Mouse (Mus musculus) layer of hippocampus, adult 8-10 months (tissue): ENCODE results near the gene Zfp710. TPM values are rescaled to one million over a fixed set of nuclear protein-coding genes. Genes with fewer than 3 reads are reported as not detected.
"Not testable (repeated sequence)": the region's sequence is repeated elsewhere in the genome, so short reads cannot be mapped to it uniquely, and the experiment has no call there.

Source experiments
- DNase-seq, 2 experiments: peaks; one replicate each; pipeline ENCODE4 v3.0.0; 2022; ENCODE audit warnings: low spot score in 2 of 2
- total RNA-seq, 4 experiments: library from RNA; stranded (reverse); gene quantifications; 2 replicates each; pipeline ENCODE4 v1.2.4; 2022

Zfp710 gene
- total RNA-seq, 4 experiments from 2014 or later: 24.3 to 30.2 (median 26.0) TPM

- DNase-seq: peak in 1 of 2 experiments; percentile 34
Observed at GRCm38 (mm10) chr7:80026118-80026989, 1.7 kb downstream of the Zfp710 start.

DNA sequence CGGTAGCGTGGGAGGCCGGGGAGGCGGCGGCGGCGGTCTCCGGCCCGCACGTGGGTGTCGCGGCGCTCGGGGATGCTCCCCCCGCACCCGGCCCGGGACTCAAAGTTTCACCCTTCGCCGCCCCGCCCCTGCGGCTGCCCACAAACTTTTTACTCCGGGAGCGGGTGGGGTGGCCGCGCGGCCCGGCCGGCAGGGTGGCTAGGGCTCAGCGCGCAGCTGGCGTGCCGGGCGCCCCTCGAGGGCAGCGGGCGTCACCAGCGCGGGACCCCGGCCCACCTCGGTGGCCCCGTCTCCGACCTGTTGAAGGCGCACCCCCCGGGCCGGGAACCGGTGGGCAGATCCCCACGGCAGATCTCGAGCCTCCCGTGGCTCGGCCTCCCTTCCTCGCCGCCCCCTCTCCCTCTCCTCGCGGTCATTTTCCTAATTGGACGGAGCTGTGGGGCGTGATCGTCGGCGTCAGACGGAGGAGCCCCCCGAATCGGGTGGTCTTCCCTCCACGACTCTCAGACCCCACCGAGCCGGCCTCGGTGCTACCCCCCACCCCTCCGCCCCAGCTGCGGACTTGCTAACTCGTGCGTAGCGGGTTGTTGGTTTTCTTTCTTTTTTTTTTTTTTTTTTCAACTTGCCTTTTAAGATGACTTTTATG is 2.5 kb downstream of the Zfp710 start:
- DNase-seq: peak in 1 of 2 experiments; percentile 34

GRCm38 (mm10) chr7:80027636-80028417 is 3.2 kb downstream of the Zfp710 start:
- no peak for DNase-seq

GRCm38 (mm10) chr7:80028418-80028720 is 3.8 kb downstream of the Zfp710 start:
- DNase-seq: peak in 1 of 2 experiments; percentile 15

DNA sequence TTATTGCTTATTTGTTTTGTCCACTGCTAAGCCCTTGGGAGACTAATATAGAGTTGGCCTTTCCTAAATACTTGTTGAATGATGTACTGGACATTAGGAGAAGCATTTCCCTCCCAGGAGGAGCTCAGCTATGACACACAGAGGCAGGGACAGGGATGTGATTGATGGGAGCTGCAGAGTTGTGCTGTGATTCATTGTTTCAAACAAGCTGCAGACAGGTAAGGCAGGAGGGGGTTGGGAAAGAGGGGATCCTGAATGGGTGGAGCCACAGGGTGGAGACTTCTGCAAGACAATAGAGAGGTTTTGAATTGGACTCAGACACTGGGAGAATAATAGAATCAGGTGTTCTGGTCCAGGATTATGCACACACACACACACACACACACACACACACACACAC is 5.4 kb downstream of the Zfp710 start:
- DNase-seq: no peak

- no peak for DNase-seq
Observed at GRCm38 (mm10) chr7:80030486-80030885, 5.9 kb downstream of the Zfp710 start.

DNA sequence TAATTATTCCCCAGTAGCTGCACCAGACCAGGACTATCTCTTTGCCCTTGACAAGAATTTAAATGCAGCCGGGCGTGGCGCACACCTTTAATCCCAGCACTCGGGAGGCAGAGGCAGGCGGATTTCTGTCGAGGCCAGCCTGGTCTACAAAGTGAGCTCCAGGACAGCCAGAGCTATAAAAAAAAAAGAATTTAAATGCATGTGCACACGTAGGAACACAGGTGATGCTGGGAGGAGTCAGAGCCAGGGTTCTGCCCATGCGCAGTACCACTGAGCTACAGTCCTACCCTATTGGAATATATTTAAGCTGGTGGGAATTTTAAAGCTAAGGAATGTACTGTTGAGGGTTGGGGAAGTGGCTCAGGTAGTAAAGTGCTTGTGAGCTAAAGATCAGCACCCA is 6.4 kb downstream of the Zfp710 start:
- DNase-seq: no peak

GRCm38 (mm10) chr7:80031478-80031877 is 6.9 kb downstream of the Zfp710 start:
- no peak for DNase-seq

DNA sequence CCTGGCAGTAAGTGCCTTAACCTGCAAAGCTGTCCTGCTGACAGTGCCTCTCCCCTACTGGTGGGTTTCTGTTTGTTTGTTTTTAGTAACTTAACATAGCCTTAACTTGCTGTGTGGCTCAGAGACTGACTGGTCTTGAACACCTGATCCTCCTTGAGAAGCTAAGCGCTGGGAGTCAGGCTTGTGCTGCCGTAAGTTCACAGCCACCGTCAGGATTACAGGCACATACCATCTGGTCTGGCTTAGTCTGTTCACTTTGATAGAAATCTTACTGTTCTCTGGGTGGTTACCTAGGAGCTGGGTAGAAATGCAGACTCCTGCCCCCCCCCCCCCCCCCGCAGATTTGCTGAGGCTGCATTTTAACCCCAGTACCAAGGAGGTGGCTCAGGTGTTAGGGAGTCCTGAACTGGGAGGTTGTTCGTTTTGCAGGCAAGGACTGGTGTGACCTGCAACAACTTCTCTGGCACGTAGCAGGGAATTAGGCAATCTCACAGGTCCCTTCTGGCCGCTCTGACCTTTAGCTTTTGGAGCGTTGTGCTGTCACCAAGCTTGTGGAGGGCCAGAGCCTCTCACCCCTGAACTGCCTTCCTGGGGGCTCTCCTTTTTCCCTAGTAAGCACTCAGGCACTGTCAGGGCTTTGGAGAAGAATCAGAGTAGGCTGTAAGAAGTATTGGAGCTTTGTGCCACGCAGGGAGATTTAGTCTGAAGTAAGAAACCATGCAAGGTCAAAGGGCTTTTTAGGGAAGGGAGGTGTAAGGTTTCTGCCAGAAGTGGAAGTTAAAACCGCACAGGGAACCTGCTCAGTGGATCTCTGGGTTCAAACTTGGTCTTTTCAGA is 7.8 kb downstream of the Zfp710 start:
- DNase-seq: no peak

DNA sequence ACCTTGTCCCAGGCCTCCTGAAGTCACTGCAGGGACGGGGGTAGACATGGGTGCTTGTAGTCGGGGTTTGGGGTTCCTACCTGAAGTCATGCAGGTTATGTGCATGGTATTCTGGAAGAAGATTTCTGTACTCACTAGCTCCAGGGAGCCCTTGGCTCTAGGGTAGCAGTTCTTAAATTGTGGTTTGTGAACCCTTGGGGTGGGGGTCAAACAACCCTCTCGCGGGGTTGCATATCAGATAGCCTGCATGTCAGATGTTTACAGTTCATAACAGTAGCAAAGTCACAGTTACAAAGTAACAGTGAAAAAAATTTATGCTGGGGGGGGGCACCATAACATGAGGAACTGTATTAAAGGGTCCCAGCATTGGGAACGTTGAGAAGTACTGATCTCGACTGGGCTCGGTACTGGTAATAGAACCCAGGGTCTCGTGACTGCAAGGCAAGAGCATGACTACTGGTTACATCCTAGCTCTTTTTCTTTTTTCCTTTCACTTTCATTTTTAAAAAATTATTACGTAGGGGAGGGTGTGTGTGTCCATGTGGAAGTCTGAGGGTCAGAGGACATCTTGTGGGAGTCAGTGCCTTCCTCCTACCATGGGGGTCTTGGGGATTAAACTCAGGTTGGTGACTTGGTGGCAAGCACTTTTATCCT is 8.6 kb downstream of the Zfp710 start:
- no peak for DNase-seq

- no peak for DNase-seq
Observed at GRCm38 (mm10) chr7:80033771-80034170, 9.2 kb downstream of the Zfp710 start.

DNA sequence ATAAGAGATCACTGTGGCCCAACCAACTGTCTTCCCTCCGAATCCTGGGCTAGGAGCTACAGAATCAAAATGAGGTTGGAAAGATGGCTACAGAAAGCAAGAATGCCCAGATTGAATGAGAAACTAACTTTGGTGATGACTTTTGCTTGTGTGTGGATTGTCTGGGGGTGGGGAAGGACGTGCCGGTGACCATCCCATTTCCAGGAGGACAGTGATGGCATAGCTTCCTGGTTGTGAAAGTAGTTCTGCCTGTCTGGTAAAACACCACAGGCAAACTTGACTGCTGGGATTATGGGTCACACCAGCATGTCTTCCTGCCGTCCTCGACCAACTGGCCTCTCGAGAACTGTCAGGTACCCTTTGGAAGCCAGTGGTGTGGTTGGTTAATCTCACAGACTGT is 10.5 kb downstream of the Zfp710 start:
- DNase-seq: no peak

GRCm38 (mm10) chr7:80035748-80036147 is 11.1 kb downstream of the Zfp710 start:
- no peak for DNase-seq

GRCm38 (mm10) chr7:80039699-80040098 is 15.1 kb downstream of the Zfp710 start:
- DNase-seq: no peak

DNA sequence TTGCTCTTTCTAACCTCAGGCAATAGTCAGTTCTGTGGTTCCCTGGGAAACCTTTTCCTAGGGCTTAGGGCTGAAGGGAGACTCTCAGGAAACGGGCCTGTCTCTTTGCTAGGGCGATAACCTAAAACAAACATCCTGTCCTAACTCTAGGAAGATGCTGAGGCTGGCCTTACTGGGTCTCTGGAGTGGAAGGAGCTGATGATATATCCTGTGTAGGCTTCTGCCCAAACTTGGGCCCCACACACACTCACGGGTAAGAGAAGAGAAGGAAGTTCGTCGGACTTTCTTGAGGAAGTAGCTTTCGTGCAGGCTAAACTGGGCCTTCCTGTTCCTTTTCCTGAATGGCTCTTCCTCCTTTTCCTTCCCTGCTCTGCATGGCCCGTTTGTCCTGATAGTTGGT is 19.6 kb downstream of the Zfp710 start:
- no peak for DNase-seq

DNA sequence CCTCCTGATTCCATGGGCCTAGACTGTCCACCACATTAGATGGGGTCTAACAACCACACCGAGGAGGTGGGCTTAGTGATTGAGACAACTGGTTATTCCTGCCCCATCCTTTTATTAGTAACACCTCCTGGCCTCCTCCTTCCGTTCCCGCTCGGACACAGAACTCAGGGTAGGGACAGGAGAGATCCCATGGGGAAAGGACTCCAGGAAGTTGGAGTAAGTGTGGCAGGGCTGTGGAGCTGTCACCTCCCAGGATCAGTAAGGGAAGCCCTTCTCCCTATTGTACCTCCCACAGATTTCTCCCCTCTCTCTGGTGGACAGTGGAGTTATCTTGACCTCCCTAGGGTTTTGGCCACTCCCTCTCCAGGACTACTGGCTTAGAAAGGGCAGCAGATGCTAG is 22.4 kb downstream of the Zfp710 start:
- no peak for DNase-seq

DNA sequence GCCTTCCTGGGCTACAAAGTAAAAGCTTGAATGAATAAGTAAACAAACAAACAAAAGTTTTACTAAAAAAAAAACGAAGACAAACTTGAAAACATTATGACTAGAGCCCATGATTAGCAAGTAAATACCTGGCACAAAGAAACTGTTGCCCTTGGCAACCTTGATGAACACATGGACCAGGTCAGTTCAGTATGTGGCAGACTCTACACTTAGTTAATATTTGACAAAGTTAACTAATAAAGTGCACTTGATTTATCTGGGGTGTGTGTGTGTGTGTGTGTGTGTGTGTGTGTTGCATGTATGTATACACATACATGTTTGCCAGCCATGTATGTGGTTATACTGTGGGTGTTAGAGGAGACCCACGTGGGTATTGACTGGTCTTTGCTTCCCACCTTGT is 25.1 kb downstream of the Zfp710 start:
- no peak for DNase-seq

DNA sequence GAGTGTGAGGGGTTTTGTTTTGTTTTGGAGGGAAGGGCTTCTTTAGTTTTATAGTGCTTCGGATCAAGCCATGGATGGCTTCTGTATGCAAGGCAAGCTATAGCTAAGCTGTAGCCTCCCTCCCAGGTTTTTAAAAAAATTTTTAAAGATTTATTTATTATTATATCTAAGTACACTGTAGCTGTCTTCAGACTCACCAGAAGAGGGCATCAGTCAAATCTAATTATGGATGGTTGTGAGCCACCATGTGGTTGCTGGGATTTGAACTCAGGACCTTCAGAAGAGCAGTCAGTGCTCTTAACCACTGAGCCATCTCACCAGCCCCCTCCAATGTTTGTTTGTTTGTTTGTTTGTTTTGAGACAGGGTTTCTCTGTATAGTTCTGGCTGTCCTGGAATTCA is 25.8 kb downstream of the Zfp710 start:
- DNase-seq: not testable (repeated sequence)

GRCm38 (mm10) chr7:80051835-80052234 is 27.2 kb downstream of the Zfp710 start:
- DNase-seq: no peak

DNA sequence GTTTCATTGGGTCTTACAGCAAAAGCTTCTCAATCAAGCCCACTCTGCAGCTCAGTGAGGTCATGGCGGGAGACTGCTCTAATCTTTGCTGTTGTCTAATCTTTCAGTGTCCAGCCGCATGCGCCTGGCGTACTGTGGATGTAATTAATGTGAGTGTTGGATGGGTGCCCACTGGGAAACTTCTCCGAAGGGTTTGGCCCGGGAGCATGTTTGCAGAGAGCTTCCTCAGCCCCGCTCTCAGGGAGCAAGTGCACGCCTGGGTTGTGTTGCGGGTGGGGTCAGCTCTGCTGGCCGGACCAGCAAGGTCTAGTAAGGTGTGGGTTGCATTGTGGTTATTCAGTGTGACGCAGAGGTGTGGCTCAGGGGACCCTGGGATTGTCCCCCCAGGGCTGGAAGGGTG is 27.6 kb downstream of the Zfp710 start:
- DNase-seq: no peak

DNA sequence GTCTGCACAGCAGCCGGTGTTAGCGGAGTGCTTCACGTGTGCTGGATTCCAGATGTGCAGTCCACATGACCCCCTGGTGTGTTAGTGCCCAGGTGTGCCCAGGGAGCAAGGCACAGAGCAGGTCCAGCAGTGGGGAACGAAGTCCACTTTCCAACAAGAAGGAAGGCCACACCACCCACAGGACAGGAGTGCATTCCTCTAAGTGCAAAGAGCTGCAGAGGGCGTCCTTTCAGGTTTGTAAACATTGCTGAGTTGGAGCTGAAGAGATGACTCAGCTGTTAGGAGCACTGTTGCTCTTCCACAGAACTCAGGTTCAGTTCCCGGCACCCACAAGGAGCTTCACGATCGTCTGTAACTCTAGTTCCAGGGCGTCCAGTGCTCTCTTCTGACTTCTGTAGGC is 28.5 kb downstream of the Zfp710 start:
- no peak for DNase-seq
